Mouse (Mus musculus) spleen, adult 18-20 months (tissue): ENCODE data around the gene Pomc.
"Not testable (repeated sequence)": the region's sequence is repeated elsewhere in the genome, so short reads cannot be mapped to it uniquely, and the experiment has no call there.

Experiments
- DNase-seq, 2 experiments: peaks; one replicate each; pipeline ENCODE4 v3.0.0; 2022; ENCODE audit warnings: mixed read lengths in 2 of 2

The Pomc gene

DNA sequence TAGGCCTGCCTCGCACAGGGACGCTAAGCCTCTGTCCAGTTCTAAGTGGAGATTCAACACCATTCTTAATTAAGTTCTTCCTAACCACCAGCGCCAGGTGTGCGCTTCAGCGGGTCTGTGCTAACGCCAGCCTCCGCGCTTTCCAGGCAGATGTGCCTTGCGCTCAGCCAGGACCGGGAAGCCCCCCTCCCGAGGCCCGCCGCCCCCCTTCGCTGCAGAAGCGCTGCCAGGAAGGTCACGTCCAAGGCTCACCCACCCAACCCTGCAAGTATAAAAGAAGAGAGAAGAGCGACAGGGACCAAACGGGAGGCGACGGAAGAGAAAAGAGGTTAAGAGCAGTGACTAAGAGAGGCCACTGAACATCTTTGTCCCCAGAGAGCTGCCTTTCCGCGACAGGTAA is at the start of gene Pomc:
TSS of gene Pomc (plus strand) at position 301 of the 400 bp plus-strand sequence.
- DNase-seq: no peak

DNA sequence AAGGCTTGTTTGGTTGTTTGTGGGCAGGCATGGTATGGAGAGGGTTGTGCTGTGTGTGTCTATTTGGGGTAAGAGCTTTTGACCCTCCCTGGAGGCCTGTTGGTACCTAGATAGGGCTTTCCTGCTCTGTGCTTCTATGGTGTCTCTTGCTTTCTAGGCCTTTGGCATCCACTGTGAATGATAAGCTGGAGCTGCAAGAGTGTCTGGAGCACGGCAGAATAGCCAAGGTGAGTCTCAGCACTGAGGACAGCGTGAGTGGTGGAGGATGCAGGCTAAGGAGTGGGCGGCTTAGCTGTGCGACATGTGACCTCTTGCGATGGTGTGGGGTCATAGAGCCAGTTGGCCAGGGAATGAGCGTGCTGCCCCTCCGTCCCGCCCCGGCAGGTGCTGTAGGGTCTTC is 49.3 kb upstream of the Pomc start:
- DNase-seq: no peak

DNA sequence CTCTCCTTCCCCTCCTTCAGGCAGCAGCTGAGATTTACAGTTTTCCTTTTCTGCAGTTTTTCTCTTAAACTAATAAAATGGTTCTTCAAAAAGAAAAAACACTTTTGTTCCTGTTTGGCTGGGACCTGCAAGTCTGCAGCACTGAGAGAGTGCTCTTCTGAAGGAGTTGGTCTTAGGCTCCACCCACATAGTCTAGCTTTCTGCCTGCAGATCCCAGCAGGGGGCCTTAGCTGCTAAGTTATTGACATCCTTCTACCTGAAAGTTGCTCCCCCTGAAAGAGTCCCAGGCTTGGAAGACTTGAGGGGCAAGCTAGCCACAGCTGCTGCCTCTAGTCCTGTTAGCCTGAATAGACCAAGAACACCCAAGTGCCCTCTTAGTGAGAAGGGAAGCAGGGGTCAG is 48.4 kb upstream of the Pomc start:
- no peak for DNase-seq

DNA sequence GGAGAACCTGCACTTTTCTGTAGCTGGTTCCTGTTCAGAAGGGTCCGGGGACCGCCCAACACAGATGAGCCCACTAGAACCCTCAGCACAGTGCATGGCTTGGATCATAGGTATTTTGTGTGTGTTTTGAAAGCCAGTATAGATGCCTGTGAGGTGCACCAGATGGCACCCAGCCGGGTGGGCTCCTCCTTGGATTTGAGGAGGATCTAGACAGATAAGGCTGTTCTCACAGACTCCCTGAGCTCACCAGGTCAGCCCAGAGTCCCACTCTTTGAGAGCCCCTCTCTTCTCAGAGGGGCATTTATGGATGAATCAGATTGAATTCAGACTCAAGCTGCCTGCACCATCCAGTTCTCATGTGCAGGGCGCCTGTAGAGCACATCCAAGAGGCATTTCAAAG is 47.7 kb upstream of the Pomc start:
- DNase-seq: no peak

DNA sequence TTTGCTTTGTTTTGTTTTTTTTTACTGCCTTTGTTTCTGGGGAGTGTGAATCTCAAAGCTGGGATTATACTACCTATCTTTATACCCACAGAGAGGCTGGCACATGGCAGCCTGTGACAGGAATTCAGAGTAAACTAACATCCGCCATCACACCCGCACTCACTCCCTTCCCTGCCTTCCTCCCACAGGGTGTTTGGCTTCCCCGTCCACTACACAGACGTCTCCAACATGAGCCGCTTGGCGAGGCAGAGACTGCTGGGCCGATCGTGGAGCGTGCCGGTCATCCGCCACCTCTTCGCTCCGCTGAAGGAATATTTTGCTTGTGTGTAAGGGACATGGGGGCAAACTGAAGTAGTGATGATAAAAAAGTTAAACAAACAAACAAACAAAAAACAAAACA is 47.3 kb upstream of the Pomc start:
- DNase-seq: no peak

DNA sequence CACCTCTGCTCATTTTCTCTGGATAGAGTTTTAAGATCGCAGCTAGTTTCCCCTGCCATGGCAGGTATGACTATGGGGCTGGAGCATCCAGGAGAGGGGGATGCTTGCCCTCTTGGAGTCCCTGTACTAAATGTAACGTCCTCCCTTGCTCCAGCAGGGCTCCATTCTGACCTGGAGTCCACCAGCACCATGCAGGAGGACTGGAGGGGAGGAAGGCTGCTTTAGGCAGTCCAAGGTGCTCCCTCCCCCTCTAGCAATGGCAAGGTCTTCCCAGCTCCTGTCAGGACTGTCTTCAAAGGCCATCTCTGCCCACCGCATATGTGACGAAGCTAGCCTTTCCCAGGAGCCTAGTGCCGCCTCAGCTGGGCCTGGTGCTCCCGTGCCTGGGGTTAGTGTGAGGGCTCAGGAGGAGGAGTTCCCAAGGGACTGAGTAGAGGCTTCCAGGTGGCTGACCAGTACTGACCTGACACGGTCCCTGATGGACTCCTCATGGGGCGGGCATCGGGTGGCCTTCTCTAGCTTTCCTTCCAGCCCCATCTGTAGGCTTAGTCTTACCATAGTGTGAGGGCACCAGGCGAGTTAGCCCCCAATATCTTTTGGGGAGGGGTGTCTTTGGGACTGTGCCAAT is 44.2 kb upstream of the Pomc start:
- DNase-seq: no peak

DNA sequence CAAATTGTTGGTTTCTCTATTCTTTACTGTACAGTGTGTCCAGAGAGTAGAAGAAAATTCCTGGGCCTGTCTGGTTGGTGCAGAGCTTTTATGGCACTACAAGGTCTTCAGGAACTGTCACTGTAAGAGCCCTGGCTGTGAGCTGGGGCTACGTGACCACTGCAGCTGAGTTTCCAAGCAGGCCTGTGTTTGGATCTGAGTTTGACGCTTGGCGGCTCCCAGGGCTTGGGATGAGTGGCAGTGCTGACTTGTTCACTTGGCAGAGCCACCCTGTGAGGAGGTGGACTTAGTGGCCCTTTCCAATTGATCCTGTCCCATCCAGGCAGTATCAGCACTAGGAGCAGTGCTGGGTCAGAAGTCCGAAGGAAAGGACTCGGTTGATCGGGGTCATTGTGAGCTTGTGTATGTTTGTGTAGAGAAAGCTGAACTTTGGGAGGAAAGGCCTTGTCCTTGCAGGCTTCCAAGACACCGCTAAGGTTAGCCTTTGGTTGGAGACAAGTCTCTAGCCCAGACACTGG is 42.9 kb upstream of the Pomc start:
- no peak for DNase-seq

DNA sequence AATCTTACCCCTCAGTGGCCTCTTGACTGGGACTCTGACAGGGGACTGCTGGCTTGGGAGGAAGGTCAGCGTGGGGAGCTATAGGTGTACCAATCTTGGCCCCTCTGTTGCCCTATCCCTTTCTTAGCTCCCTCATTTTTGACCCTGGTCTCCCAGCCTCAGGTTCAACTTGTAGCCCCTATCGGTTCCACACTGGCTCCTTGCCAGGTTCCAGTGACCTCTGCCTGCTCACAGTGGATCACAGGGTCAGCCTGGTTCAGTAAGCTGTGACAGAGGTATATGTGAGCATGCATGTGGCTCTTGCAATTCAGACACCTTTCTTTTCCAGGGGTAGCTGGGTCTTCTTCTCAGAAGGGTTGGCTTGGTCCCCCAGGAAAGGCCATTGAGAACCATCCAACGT is 38.9 kb upstream of the Pomc start:
- DNase-seq: no peak

DNA sequence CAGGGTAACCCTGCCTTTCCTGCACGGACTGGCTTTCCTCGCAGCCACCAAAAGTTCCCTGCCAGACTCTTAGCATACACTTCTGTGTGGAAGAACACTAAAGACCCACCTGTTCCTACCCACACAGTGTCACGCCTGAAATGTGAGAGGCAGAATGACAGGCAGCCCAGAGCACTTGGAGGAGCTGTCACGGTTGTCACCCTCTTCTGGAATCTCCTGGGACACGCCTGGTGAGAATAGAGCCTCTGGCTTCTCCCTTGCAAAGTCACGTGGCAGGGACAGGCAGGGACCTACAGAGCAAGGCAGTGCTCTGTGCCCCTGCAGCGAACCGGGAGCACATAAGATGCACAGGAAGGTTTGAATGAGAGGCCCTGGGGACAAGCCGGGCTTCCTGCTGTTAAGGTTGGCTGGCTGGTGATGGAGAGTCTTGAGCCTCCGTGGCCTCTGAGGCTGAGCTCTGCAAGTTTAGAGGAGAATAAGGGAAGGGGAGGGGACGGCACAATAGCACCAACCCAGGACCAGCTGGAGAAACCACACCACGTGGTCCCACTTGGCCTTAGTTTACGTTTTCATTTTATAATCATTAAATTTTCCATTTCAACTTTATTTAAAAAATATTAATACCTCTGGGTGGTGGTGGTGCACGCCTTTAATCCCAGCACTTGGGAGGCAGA is 36.9 kb upstream of the Pomc start:
- DNase-seq: no peak

DNA sequence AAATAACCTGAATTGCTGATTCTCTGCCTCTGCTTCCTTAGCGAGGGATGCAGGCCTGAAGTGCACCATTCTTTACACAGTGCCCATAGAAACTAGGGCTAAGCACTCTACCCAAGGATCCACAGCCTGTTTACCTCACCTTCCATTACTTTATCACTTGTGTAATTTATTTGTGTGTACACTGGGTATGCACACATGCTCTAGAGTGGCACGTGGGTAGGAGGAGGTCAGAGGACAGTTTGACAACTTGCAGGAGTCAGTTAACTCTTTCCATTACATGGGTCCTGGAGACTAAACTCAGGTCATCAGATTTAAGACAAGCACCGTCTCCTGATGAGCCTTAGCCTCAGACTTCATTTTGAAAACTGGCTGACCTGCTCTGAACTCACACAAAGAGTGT is 36.2 kb upstream of the Pomc start:
- DNase-seq: no peak

DNA sequence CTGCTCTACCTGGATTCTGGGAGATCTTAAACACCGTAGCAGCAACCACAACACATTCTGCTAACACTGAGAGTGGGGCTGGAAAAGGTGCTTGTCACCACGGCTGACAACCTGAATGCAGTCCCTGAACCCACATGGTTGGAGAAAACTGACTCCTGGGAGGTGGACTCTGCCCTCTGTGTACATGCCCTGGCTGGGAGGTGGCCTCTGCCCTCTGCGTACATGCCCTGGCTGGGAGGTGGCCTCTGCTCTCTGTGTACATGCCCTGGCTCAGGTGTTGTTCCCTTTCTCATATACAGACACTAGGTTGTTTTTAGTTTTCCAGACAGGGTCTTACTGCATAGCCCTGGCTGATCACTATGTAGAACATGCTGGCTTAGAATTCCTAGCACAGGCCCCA is 35.3 kb upstream of the Pomc start:
- no peak for DNase-seq

DNA sequence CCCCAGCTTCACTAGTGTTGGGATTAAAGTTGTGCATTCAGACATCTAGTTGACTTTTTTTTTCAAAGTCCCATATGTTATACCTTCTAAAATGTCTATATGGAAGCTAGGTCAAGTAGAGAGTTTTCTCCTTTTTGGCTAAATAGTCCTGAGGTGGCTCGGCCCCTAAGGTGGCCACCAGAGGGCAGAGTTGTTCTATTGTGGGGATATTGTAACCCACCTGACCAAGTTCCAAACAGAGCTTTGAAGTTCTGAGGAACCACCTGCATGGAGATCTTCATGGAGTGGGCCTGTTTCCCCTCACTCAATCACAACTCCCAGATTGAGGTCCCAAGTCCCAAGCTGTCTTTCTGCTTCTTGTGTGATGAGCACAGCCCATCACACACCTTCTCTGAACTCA is 28.6 kb upstream of the Pomc start:
- peak; percentile 19 to 74 for DNase-seq

DNA sequence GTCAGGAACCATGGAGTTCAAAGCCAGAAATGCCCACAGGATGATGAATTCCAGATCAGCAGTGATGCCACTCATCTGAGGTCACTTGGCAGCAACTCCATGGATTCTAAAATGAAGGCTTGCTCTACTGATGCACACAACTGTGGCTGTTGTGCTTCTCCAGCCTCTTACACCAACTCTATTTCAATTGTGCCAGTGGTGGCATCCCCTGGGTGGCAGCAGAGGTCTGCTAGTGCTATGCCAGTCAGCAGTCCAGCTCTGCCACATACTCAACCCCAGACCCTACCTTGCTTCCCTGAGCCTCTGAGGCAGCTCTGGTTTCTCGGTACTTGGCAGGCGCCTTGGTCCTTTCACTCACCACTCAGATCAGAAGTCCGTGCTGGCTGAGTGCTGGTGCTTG is 25.9 kb upstream of the Pomc start:
- DNase-seq: no peak

DNA sequence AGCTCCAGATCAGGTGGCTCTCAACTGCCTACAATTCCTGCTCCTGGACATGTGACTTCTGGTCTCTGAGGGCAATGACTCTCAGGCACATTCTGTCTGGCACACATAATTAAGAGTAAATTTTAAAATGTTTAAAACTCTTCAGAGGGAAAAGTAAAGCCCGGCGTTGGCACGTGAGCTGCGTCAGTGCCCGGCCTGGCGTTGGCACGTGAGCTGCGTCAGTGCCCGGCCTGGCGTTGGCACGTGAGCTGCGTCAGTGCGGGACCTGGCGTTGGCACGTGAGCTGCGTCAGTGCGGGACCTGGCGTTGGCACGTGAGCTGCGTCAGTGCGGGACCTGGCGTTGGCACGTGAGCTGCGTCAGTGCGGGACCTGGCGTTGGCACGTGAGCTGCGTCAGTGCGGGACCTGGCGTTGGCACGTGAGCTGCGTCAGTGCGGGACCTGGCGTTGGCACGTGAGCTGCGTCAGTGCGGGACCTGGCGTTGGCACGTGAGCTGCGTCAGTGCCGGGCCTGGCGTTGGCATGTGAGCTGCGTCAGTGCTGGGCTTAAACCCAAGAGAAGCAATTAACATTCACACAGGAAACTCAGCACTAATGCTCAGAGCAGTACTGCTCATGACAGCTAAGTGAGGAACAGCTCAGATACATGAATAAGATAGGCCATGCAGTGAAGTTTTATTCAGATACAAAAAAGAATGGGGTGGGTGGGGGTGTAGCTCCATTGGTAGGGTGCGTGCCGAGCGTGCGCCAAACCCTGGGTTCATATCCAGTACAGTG is 24.5 kb upstream of the Pomc start:
- DNase-seq: not testable (repeated sequence)

DNA sequence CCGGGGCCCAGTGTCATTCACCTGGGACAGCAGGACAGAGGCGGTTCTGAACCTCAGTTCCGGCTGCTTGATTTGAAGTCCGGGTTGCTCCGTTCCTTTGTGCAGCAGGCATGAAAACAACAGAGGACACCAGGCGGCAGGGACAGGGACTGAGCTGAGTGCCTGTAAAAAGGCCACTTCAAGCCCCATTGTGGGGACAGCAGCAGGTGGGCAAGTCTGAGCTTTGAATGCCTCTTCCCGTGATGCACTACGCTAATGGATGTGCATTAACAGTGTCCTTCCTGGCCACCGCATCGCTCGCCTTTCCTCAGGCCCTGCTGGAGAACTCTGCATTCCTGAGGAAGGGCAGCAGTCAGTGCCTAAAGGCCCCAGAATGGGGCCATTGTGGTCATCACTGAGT is 12.7 kb upstream of the Pomc start:
- no peak for DNase-seq

DNA sequence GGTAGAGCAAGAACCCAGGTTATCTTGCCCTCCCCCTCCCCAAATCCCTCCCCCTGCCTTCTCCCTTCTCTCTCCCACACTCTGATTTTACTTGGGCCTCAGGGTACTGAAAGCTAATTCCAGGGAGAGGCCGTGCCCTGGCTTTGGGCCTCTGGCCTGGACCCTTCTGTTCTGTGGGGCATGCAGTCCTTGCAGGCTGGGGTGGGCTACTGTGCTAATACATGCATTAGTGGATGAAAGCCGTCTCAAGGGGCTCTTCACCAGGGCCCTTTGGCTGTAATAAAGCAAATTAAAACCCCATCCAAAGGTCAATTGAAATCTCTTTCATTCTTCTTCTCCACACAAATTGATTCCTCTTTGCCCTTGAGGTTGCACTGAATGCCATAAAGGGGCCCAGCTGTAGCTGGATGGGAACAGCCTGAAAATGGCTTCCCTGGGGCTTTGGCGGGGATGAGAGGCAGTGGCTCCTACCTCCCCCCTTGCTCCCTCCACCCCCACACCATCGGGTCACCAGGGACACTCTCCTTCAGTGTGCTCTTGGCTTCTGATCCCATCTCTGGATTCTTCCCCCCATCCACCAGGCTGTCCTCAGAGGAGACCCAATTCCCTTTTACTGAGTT is 10.2 kb upstream of the Pomc start:
- no peak for DNase-seq

DNA sequence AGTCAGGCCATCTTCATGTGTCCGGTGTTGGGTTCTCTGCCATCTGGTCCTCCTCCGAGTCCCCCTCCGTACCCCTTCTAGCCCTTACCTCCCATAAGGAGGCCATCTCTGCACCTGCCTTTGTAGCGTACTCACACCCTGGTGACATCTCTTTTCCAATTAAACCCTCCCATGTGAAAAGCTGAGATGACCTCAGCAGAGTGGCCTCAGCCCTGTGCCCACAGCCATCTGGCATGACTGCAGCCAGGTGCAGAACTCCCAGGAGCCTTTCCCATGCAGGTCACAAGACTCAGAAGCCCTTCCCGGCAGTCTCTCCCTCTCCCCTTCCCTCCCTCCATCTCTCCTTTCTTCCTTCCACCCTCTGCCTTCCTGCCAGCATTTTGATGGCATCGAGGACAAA is 7.2 kb upstream of the Pomc start:
- no peak for DNase-seq

DNA sequence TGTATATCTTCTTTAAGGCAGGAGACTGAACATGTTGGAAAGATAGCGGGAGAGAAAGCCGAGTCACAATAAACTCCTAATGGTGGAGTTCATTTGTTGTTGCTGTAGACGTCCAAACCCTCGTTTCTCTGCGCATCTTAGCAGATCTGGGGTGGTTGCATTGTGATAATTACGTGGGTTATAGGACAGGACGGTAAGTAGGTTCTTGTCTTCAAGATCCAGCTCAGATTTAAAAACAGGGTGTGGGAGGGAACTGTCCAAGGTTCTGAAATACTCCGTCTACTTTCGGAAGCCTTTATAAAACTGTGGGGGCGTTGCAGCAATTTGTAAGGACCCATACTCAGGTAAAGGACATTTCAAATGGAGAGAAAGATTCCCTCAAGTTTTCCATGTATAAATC is 620 bp downstream of the Pomc start:
- no peak for DNase-seq

DNA sequence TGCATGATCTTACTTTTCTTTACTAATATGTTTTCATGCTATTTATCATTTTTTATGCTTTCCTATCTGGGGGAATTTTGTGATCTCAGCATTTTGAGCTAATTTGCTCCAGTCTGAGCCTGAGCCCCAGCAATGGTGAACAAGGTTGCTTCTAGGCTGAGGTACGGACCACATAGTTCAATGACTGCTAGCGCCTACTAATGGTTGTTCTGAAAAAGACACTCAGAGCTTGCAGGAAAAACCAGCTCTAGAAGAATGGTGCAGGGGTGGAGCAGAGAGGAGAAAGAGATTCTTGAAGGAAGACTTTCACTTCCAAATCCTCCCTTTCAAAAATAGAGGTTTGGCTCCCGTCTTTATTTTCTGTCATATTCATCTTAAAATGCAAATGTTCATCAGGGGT is 1.6 kb downstream of the Pomc start:
- no peak for DNase-seq

DNA sequence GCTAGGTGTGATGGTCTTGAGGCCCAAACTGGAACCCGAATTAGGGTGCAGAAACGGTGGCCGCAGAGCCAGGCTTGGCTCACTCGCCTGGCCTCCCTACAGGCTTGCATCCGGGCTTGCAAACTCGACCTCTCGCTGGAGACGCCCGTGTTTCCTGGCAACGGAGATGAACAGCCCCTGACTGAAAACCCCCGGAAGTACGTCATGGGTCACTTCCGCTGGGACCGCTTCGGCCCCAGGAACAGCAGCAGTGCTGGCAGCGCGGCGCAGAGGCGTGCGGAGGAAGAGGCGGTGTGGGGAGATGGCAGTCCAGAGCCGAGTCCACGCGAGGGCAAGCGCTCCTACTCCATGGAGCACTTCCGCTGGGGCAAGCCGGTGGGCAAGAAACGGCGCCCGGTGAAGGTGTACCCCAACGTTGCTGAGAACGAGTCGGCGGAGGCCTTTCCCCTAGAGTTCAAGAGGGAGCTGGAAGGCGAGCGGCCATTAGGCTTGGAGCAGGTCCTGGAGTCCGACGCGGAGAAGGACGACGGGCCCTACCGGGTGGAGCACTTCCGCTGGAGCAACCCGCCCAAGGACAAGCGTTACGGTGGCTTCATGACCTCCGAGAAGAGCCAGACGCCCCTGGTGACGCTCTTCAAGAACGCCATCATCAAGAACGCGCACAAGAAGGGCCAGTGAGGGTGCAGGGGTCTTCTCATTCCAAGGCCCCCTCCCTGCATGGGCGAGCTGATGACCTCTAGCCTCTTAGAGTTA is 5.2 kb downstream of the Pomc start:
- DNase-seq: peak; percentile 78 to 80

DNA sequence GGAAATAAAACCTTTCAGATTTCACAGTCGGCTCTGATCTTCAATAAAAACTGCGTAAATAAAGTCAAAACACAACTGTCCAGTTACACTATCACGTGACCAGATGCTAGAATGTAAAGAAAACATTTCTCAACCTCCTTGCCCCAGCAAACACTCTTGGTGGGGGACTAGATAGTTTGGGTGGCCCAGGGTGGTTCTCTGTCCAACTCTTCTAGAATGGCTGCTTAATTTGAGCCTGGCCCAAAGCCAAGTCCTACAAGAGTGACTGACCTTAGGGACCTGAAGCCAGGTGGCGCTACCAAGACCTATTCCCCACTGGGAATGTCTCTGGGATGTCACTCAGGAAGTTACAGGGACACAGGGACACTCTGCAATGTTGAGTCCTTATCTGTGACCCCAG is 5.8 kb downstream of the Pomc start:
- DNase-seq: no peak

DNA sequence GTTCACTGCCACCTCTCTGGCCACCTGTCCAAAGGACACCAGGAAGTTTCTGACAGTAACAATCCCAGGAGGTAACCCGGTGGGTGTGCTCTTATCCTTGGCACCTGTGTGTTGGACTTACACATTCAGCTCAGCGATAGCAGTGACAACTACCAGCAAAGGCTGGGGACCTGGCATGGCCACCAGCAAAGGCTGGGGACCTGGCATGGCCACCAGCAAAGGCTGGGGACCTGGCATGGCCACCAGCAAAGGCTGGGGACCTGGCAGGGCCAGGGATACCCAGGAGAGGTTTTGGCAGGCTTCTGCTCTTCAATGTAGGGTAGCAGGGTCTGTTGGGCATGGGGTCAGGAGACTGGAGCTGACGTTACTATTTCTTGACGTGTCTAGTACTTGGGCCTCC is 12.4 kb downstream of the Pomc start:
- no peak for DNase-seq

DNA sequence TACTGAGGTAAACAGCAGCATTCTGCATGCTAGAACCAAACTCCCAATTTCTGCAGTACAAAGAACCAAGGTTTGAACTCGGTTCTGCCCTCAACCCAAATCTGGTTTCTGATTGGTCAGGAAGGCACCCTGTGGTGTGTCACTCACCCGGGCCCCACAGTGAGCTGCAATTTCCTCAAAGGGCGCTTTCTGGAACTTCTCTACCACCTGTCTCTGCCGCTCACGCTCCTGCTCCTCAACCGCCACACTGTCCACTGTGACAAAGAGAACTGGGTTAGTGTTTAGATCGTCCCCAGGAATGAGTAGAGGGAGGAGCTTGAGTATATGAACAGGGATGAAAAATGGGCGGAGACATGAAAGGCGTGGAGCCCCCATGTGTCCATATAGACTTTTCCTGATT is 13.6 kb downstream of the Pomc start:
- no peak for DNase-seq
